Mouse (Mus musculus) left cerebral cortex, adult 2 months (tissue): ENCODE data around the gene Sema4f. TPM values are rescaled to one million over a fixed set of nuclear protein-coding genes. Genes with fewer than 3 reads are reported as not detected.

Source experiments
- DNase-seq, 2 experiments: peaks; one replicate each; pipeline ENCODE4 v3.0.0; 2021 to 2022; ENCODE audit warnings: low spot score in 2 of 2, mixed read lengths in 1 of 2; ENCODE audit errors: extremely low spot score in 1 of 2
- H3K27ac ChIP-seq: fragments of 200-600 bp; 2 replicates; pipeline ENCODE4 v1.8.1; 2022
- H3K4me3 ChIP-seq: fragments of 200-600 bp; 2 replicates; pipeline ENCODE4 v1.8.1; 2022
- CTCF ChIP-seq: fragments of 200-600 bp; IDR thresholded peaks from 2 replicates; pipeline ENCODE4 v1.8.1; 2022; ENCODE audit warnings: antibody characterized with exemption, mild to moderate bottlenecking, moderate library complexity
- intact Hi-C: fragments of 180-260 bp; cut with DNase I; formaldehyde crosslinking; loops from one replicate; pipeline ENCODE4 v1.15.1; 2025
- total RNA-seq, 2 experiments: library from RNA; stranded (reverse); gene quantifications; 2 replicates each; pipeline ENCODE4 v1.2.3; 2021

The Sema4f gene
- total RNA-seq, 2 experiments from 2014 or later: 39.4 to 40.7 TPM

DNA sequence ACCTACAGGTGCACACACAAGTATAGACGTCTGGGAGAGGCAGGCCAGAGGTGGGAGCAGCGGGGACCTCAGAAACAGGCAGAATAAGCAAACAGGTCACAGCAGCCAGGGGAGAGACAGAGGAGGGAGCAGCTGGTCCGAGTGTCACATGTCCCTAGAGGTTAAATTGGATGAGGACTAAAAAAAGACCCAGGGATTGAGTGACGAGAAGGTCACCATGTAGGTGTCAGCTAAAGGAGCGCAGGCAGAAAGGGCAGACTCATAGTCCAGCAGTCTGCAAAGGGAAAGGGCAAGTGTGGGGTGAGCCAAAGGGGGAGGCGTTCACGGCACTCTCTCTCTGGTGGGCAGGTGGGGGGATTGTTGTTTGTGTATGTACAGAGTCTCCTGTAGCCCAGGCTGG lies 77.1 kb downstream of the Sema4f start:
- H3K27ac ChIP-seq: no peak overlapping the region
- TF ChIP-seq CTCF: no peak
- no peak for DNase-seq
- intact Hi-C loops: no loop called here
- no peak overlapping the region for H3K4me3 ChIP-seq

DNA sequence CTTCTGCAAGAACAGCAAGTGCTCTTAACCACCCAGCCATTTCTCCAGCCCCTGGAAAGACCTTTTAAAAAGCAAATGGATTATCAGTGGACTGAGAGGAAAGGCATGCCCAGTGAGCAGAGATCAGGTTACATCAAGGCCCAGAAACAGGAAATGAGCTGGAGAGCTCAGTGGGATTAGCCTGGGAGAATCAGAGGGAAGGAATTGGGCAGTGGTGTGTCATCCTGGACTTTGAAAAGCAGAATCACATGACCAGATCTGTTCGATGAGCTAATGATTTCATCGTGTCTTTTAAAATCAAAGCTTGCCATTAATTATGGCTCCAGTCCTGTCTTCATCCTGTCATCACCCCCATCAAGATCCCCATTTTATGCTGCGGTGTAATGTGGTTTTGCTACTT lies 77.5 kb downstream of the Sema4f start:
- Histone ChIP-seq H3K27ac (no peak overlapping the region), H3K4me3 (no peak overlapping the region)
- intact Hi-C loops: no loop called here
- DNase-seq: no peak
- no peak for TF ChIP-seq CTCF

Other genes with a start within 250 kb of the Sema4f start
- gene Pole4, start 234.4 kb downstream of the Sema4f start, total RNA-seq: 10 to 100 TPM; 26.0 to 31.6 TPM
- gene Hk2, start 165.3 kb downstream of the Sema4f start, total RNA-seq: 1 to 10 TPM; 2.9 to 4.1 TPM
- not detected for gene M1ap, start 7.1 kb upstream of the Sema4f start, total RNA-seq
- gene Dok1, start 93.7 kb upstream of the Sema4f start, total RNA-seq: 1 to 10 TPM; 1.4 to 2.1 TPM
- 1 to 10 TPM; 2.0 to 3.5 TPM for gene Loxl3, start 94.4 kb upstream of the Sema4f start, total RNA-seq
- 100 to 1,000 TPM; 130 to 135 TPM for gene Aup1, start 114.8 kb upstream of the Sema4f start, total RNA-seq
- 10 to 100 TPM; 42.2 to 47.0 TPM for gene Htra2, start 115.5 kb upstream of the Sema4f start, total RNA-seq
- gene Dqx1, start 118.1 kb upstream of the Sema4f start, total RNA-seq: under 1 TPM; 0.61 to 0.68 TPM
- not detected for gene Tlx2, start 130.5 kb upstream of the Sema4f start, total RNA-seq
- 10 to 100 TPM; 24.3 to 27.0 TPM for gene Pcgf1, start 138.1 kb upstream of the Sema4f start, total RNA-seq
- 1 to 10 TPM in 1 of 2 experiments, not detected in 1; 1.9 TPM for gene Lbx2, start 146.6 kb upstream of the Sema4f start, total RNA-seq
- gene Ccdc142, start 161.8 kb upstream of the Sema4f start, total RNA-seq: 1 to 10 TPM; 6.8 to 7.8 TPM
- gene Gm42688, start 161.8 kb upstream of the Sema4f start, total RNA-seq: 1 to 10 TPM; 4.6 to 6.9 TPM
- gene Mrpl53, start 169.3 kb upstream of the Sema4f start, total RNA-seq: 10 to 100 TPM; 57.5 to 61.7 TPM
- gene Mogs, start 175.7 kb upstream of the Sema4f start, total RNA-seq: 10 to 100 TPM; 28.6 to 29.5 TPM
- gene Wbp1, start 181.8 kb upstream of the Sema4f start, total RNA-seq: 10 to 100 TPM; 42.4 to 42.5 TPM
- 10 to 100 TPM; 19.9 to 22.2 TPM for gene Ino80b, start 185.7 kb upstream of the Sema4f start, total RNA-seq
- 10 to 100 TPM; 87.0 to 97.5 TPM for gene Rtkn, start 195.7 kb upstream of the Sema4f start, total RNA-seq
- gene Wdr54, start 216.6 kb upstream of the Sema4f start, total RNA-seq: 10 to 100 TPM; 26.0 to 26.6 TPM
- gene 1700003E16Rik, start 216.6 kb upstream of the Sema4f start, total RNA-seq: 10 to 100 TPM; 30.9 to 35.6 TPM
- 100 to 1,000 TPM; 369 to 376 TPM for gene Dctn1, start 226.2 kb upstream of the Sema4f start, total RNA-seq